Mouse (Mus musculus) myocyte (in vitro differentiated cells): ENCODE measurements around the gene Slc37a4.
"Not testable (repeated sequence)": the region's sequence is repeated elsewhere in the genome, so short reads cannot be mapped to it uniquely, and the experiment has no call there.

Experiments used
- CEBPB ChIP-seq: IDR thresholded peaks from 2 replicates; pipeline ENCODE4 v1.6.1; 2011; ENCODE audit warnings: mild to moderate bottlenecking, moderate library complexity; ENCODE audit not compliant: poor library complexity, insufficient read depth, severe bottlenecking
- MAX ChIP-seq: IDR thresholded peaks from one replicate; pipeline ENCODE4 v1.6.1; 2011; ENCODE audit warnings: low read depth, mild to moderate bottlenecking, control low read depth
- POLR2A ChIP-seq: IDR thresholded peaks from one replicate; pipeline ENCODE4 v1.6.1; 2011; ENCODE audit warnings: low read depth, mild to moderate bottlenecking, control low read depth, moderate library complexity; ENCODE audit not compliant: insufficient read length
- TCF3 ChIP-seq: IDR thresholded peaks from one replicate; pipeline ENCODE4 v1.6.1; 2011; ENCODE audit warnings: low read depth, control low read depth; ENCODE audit not compliant: insufficient read length

GRCm38 (mm10) chr9:44444402-44445025, 47.9 kb downstream of the Slc37a4 start:
- TF ChIP-seq TCF3, POLR2A, MAX, CEBPB: not testable (repeated sequence)
